Mouse (Mus musculus) C2C12 (cell line): ENCODE results near the gene Frmpd4. TPM values are rescaled to one million over a fixed set of nuclear protein-coding genes. Genes with fewer than 3 reads are reported as not detected.

Experiments used
- H3K27me3 ChIP-seq: one replicate; pipeline ENCODE4 v1.6.1; 2011; ENCODE audit not compliant: control insufficient read depth, insufficient read depth, insufficient read length
- H3K36me3 ChIP-seq: one replicate; pipeline ENCODE4 v1.6.1; 2011; ENCODE audit not compliant: control insufficient read depth, insufficient read depth
- H3K4me3 ChIP-seq: one replicate; pipeline ENCODE4 v1.5.1; 2011; ENCODE audit warnings: mild to moderate bottlenecking, control low read depth; ENCODE audit not compliant: poor library complexity, insufficient read depth, severe bottlenecking
- H3K79me2 ChIP-seq: one replicate; pipeline ENCODE4 v1.6.1; 2011; ENCODE audit not compliant: control insufficient read depth, insufficient read depth
- H3K79me3 ChIP-seq: one replicate; pipeline ENCODE4 v1.6.1; 2011; ENCODE audit warnings: low read depth, control low read depth
- H3ac ChIP-seq: one replicate; pipeline ENCODE3; 2011; ENCODE audit warnings: low read depth; ENCODE audit not compliant: control insufficient read depth, insufficient read length
- CEBPB ChIP-seq: IDR thresholded peaks from one replicate; pipeline ENCODE4 v1.6.1; 2011; ENCODE audit warnings: low read depth, mild to moderate bottlenecking, control low read depth, moderate library complexity
- CTCF ChIP-seq: IDR thresholded peaks from one replicate; pipeline ENCODE4 v1.5.1; 2011; ENCODE audit not compliant: control insufficient read depth, insufficient read depth, insufficient read length
- FOSL1 ChIP-seq: IDR thresholded peaks from one replicate; pipeline ENCODE4 v1.8.0; 2011; ENCODE audit warnings: mild to moderate bottlenecking, low read length; ENCODE audit not compliant: poor library complexity, insufficient read depth, severe bottlenecking
- MAX ChIP-seq: IDR thresholded peaks from one replicate; pipeline ENCODE4 v1.6.1; 2011; ENCODE audit warnings: mild to moderate bottlenecking, control low read depth
- MYOD1 ChIP-seq: IDR thresholded peaks from one replicate; pipeline ENCODE4 v1.6.1; 2011; ENCODE audit warnings: low read depth; ENCODE audit not compliant: control insufficient read depth, insufficient read length
- MYOG ChIP-seq: IDR thresholded peaks from one replicate; pipeline ENCODE4 v1.6.1; 2011; ENCODE audit not compliant: control insufficient read depth, insufficient read length; ENCODE audit errors: extremely low read depth
- USF1 ChIP-seq: IDR thresholded peaks from one replicate; pipeline ENCODE4 v1.6.1; 2011; ENCODE audit warnings: low read depth, mild to moderate bottlenecking, control low read depth, moderate library complexity
- polyA plus RNA-seq: library from polyadenylated mRNA; unstranded; fragments of >200 nt; fragmentation: generic; extraction: Trizol; gene quantifications from one replicate; pipeline ENCODE4 v1.2.1, GENCODE M21; 2012; ENCODE audit warnings: missing spikeins

The Frmpd4 gene
- polyA plus RNA-seq, 1 experiment = 0.04 TPM

DNA sequence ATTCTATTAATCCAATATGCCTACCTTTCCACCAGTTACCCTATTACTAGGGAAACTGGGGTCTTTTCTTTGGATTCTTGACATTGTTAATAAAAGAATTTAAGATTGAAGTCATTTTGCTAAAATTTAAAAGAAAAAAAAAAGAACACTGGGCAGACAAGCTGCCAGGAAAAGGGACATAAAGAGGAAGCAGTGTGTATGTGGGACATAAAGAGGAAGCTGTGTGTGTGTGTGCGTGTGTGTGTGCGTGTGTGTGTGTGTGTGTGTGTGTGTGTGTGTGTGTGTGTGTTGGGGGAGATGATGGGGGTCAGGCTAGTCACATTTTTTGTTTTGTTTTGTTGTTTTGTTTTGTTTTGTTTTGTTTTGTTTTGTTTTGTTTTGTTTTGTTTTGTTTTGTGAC, 121.8 kb downstream of the Frmpd4 start:
- H3K27me3 ChIP-seq = no peaks in the 10 kb centered on the region
- no peaks in the 10 kb centered on the region for H3K79me3 ChIP-seq
- no peak for TF ChIP-seq CEBPB
- TF ChIP-seq MAX = no peak
- no peak for TF ChIP-seq MYOG
- TF ChIP-seq MYOD1 = no peak
- no peak for TF ChIP-seq USF1
- TF ChIP-seq FOSL1 = no peak
- TF ChIP-seq CTCF = no peak
- H3K4me3 ChIP-seq = no peak overlapping the region
- no peak overlapping the region for H3ac ChIP-seq
- no peaks in the 10 kb centered on the region for H3K36me3 ChIP-seq
- H3K79me2 ChIP-seq = no peaks in the 10 kb centered on the region

- H3K79me3 ChIP-seq = no peaks in the 10 kb centered on the region
- TF ChIP-seq CEBPB (no peak), MYOG (no peak), MYOD1 (no peak), CTCF (no peak), FOSL1 (no peak), MAX (no peak), USF1 (no peak)
Measured at GRCm38 (mm10) chrX:168431206-168431605, 145.8 kb downstream of the Frmpd4 start.

GRCm38 (mm10) chrX:168429814-168430213, 147.2 kb downstream of the Frmpd4 start:
- Histone ChIP-seq H3ac (no peak overlapping the region), H3K27me3 (no peaks in the 10 kb centered on the region)

More at GRCm38 (mm10) chrX:168431206-168431605, 145.8 kb downstream of the Frmpd4 start:
- no peak overlapping the region for H3K4me3 ChIP-seq
- H3K79me2 ChIP-seq = no peaks in the 10 kb centered on the region
- H3K36me3 ChIP-seq = no peaks in the 10 kb centered on the region
- H3ac ChIP-seq = no peak overlapping the region
- no peaks in the 10 kb centered on the region for H3K27me3 ChIP-seq

DNA sequence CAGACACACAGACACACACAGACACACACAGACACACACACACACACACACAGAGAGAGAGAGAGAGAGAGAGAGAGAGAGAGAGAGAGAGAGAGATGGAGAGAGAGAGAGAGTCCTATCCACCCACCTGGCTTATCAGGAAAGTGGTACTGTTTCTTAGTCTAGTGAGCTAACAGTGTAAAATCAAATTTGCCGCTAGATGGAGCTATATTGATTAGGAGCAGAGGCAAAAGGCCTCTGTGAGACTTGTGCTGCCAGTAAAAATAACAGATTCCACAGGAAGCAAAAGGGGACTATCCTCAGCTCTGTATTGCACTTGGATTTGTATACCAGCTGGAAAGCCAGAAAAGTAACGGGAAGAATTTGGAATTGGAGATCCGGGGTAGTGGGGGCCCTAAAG, 161.6 kb downstream of the Frmpd4 start:
- Histone ChIP-seq H3K36me3 (no peaks in the 10 kb centered on the region), H3K79me3 (no peaks in the 10 kb centered on the region), H3K79me2 (no peaks in the 10 kb centered on the region), H3K27me3 (no peaks in the 10 kb centered on the region), H3K4me3 (no peak overlapping the region), H3ac (no peak overlapping the region)
- TF ChIP-seq MYOD1 = no peak
- no peak for TF ChIP-seq USF1
- no peak for TF ChIP-seq CEBPB
- no peak for TF ChIP-seq CTCF
- TF ChIP-seq MYOG = no peak
- TF ChIP-seq FOSL1 = no peak
- no peak for TF ChIP-seq MAX

More at GRCm38 (mm10) chrX:168429814-168430213, 147.2 kb downstream of the Frmpd4 start:
- Histone ChIP-seq H3K4me3 (no peak overlapping the region), H3K79me2 (no peaks in the 10 kb centered on the region), H3K36me3 (no peaks in the 10 kb centered on the region), H3K79me3 (no peaks in the 10 kb centered on the region)
- TF ChIP-seq MAX (no peak), MYOG (no peak), FOSL1 (no peak), MYOD1 (no peak), CTCF (no peak), CEBPB (no peak), USF1 (no peak)

- no peaks in the 10 kb centered on the region for H3K79me2 ChIP-seq
- H3K4me3 ChIP-seq = no peak overlapping the region
- no peaks in the 10 kb centered on the region for H3K79me3 ChIP-seq
- H3K27me3 ChIP-seq = no peaks in the 10 kb centered on the region
- no peaks in the 10 kb centered on the region for H3K36me3 ChIP-seq
- no peak overlapping the region for H3ac ChIP-seq
- TF ChIP-seq CEBPB = no peak
- no peak for TF ChIP-seq MYOG
- TF ChIP-seq MYOD1 = no peak
- no peak for TF ChIP-seq MAX
- no peak for TF ChIP-seq USF1
- no peak for TF ChIP-seq CTCF
- no peak for TF ChIP-seq FOSL1
Measured at GRCm38 (mm10) chrX:168403512-168403911, 173.5 kb downstream of the Frmpd4 start.

- TF ChIP-seq MYOD1 = no peak
- no peak for TF ChIP-seq USF1
- no peak for TF ChIP-seq CEBPB
- TF ChIP-seq CTCF = no peak
- no peak for TF ChIP-seq MAX
- TF ChIP-seq FOSL1 = no peak
- Histone ChIP-seq H3K36me3 (no peaks in the 10 kb centered on the region), H3K79me2 (no peaks in the 10 kb centered on the region), H3K79me3 (no peaks in the 10 kb centered on the region), H3K4me3 (no peak overlapping the region), H3ac (no peak overlapping the region), H3K27me3 (no peaks in the 10 kb centered on the region)
Measured at GRCm38 (mm10) chrX:168350431-168350830, 226.6 kb downstream of the Frmpd4 start.
